Mouse (Mus musculus): ENCODE measurements around the gene H6pd.
A peak's percentile ranks its signal among the peaks of the same experiment; 100 is the strongest.

GRCm38 (mm10) chr4:149933519-149934245 is 75.1 kb downstream of the H6pd start:
- no peak for TF ChIP-seq POLR2A (IDR thresholded peaks at IDR 0.05; ENCODE audit: low read depth, low read length)
- TF ChIP-seq CTCF (IDR thresholded peaks at IDR 0.05; ENCODE audit: extremely low read depth, insufficient read length, insufficient replicate concordance, low read depth, low read length): 0 out of 2 replicates have a peak, but pooled peaks have one; percentile 8
